Mouse (Mus musculus) C2C12 (cell line): Measurements from ENCODE around the gene Plxna4.

Source experiments
- CEBPB ChIP-seq: IDR thresholded peaks from one replicate; pipeline ENCODE4 v1.6.1; 2011; ENCODE audit warnings: low read depth, mild to moderate bottlenecking, control low read depth, moderate library complexity
- CTCF ChIP-seq: IDR thresholded peaks from one replicate; pipeline ENCODE4 v1.5.1; 2011; ENCODE audit not compliant: control insufficient read depth, insufficient read depth, insufficient read length
- FOSL1 ChIP-seq: IDR thresholded peaks from one replicate; pipeline ENCODE4 v1.8.0; 2011; ENCODE audit warnings: mild to moderate bottlenecking, low read length; ENCODE audit not compliant: poor library complexity, insufficient read depth, severe bottlenecking
- MAX ChIP-seq: IDR thresholded peaks from one replicate; pipeline ENCODE4 v1.6.1; 2011; ENCODE audit warnings: mild to moderate bottlenecking, control low read depth
- MYOD1 ChIP-seq: IDR thresholded peaks from one replicate; pipeline ENCODE4 v1.6.1; 2011; ENCODE audit warnings: low read depth; ENCODE audit not compliant: control insufficient read depth, insufficient read length
- MYOG ChIP-seq: IDR thresholded peaks from one replicate; pipeline ENCODE4 v1.6.1; 2011; ENCODE audit not compliant: control insufficient read depth, insufficient read length; ENCODE audit errors: extremely low read depth
- USF1 ChIP-seq: IDR thresholded peaks from one replicate; pipeline ENCODE4 v1.6.1; 2011; ENCODE audit warnings: low read depth, mild to moderate bottlenecking, control low read depth, moderate library complexity

GRCm38 (mm10) chr6:32509046-32509445 lies 78.9 kb downstream of the Plxna4 start:
- TF ChIP-seq CTCF (no peak), USF1 (no peak), MYOG (no peak), MAX (no peak), CEBPB (no peak), MYOD1 (no peak), FOSL1 (no peak)
